Mouse (Mus musculus): ENCODE data around the gene Exosc5. TPM values are rescaled to one million over a fixed set of nuclear protein-coding genes. Genes with fewer than 3 reads are reported as not detected.

The Exosc5 gene
- total and polyA plus RNA-seq, 3 experiments, result 16.6 to 23.5 (median 20.5) TPM

DNA sequence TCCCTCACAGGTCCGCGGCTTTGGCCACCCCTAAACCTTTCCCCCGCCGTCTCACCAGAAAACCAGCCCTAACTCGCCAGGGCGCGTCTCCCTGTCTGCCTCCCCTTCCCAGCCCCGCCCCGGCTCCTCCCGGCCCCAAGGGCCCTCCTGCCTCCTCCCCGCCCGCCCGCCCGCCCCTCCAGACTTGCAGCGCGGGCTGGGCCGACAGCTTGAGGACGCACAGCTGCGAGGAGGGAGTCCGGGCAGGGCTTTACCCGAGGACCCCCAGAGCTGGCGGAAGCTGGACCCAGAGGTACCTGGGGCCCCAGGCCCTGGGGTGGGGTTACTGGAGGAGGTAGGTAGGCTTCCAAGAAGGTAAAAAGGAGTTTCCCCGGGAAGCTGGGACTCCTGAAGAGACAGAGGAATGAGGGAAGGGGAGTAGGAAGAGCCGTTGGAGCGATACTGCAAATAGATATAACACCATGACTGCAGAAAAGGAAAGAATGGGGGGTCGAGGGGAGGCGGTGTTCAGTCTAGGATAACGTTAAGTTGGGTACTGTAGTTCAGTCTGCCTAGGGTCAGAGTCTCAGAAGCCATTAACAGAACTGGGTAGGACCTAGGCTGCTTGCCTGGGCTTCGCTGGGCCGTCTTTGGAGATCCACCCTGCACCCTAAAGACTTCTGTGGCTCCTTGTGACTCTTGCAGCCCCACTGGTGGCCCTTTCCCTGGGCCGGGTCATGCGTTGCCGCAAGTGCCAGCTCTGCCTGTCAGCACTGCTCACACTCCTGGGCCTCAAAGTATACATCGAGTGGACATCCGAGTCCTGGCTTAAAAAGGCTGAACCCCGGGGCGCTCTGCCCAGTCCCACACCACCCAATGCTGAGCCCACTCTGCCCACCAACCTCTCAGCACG, 31.3 kb upstream of the Exosc5 start:
- Histone ChIP-seq H3K4me1 (ENCODE audit: control insufficient read depth, insufficient read depth, low read length) (peaks cover 6% of the 10 kb centered on the region), H3K79me2 (replicated peaks; ENCODE audit: control insufficient read depth, insufficient read depth, low read length) (no peaks in the 10 kb centered on the region), H3K27ac (peak overlapping the region; percentile 81), H3K9ac (ENCODE audit: low read depth, low read length) (peak overlapping the region; percentile 85), H3K27me3 (ENCODE audit: control insufficient read depth, insufficient read depth, low read length) (no peaks in the 10 kb centered on the region), H3K4me3 (peak overlapping the region; percentile 53), H3K36me3 (ENCODE audit: control insufficient read depth, insufficient read depth, low read length) (no peaks in the 10 kb centered on the region)
- DNase-seq, result peak; percentile 85
- TF ChIP-seq EP300 (IDR thresholded peaks at IDR 0.05; ENCODE audit: insufficient read depth, low read depth, low read length) (no peak), POLR2A (IDR thresholded peaks at IDR 0.05; ENCODE audit: insufficient read depth, low read depth, low read length) (peak; percentile 52; the same call in 1 of the 2 replicates), CTCF (IDR thresholded peaks at IDR 0.05) (no peak)
- intact Hi-C loops (cut with DNase I), result loop anchor here (2.0 kb wide), 1 partner anchor 31 kb away; the partner anchor contains the start of genes Bckdha and Exosc5
- 17% methylated on average over 38 of the region's 38 CpGs for WGBS

DNA sequence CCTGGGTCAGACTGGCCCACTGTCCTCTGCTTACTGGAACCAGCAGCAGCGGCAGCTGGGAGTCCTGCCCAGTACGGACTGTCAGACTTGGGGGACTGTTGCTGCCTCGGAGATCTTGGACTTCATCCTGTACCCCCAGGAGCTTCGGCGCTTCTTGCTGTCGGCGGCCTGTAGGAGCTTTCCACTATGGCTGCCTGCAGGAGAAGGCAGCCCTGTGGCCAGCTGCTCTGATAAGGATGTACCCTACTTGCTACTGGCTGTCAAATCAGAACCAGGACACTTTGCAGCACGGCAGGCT, 30.7 kb upstream of the Exosc5 start:
- no peak for TF ChIP-seq POLR2A (IDR thresholded peaks at IDR 0.05; ENCODE audit: insufficient read depth, low read depth, low read length)
- no peak for TF ChIP-seq EP300 (IDR thresholded peaks at IDR 0.05; ENCODE audit: insufficient read depth, low read depth, low read length)
- no peak for TF ChIP-seq CTCF (IDR thresholded peaks at IDR 0.05)
- peaks cover 6% of the 10 kb centered on the region for H3K4me1 ChIP-seq (ENCODE audit: control insufficient read depth, insufficient read depth, low read length)
- H3K9ac ChIP-seq (ENCODE audit: low read depth, low read length), result peak overlapping the region; percentile 72
- H3K27ac ChIP-seq, result no peak overlapping the region; the same call in 1 of the 2 replicates
- no peak for DNase-seq
- H3K4me3 ChIP-seq, result peak overlapping the region; percentile 53; the same call in 1 of the 2 replicates
- intact Hi-C loops (cut with DNase I), result no loop called here
- WGBS, result 37% methylated on average over 8 of the region's 8 CpGs
- no peaks in the 10 kb centered on the region for H3K27me3 ChIP-seq (ENCODE audit: control insufficient read depth, insufficient read depth, low read length)
- H3K36me3 ChIP-seq (ENCODE audit: control insufficient read depth, insufficient read depth, low read length), result no peaks in the 10 kb centered on the region
- no peaks in the 10 kb centered on the region for H3K79me2 ChIP-seq (replicated peaks; ENCODE audit: control insufficient read depth, insufficient read depth, low read length)

DNA sequence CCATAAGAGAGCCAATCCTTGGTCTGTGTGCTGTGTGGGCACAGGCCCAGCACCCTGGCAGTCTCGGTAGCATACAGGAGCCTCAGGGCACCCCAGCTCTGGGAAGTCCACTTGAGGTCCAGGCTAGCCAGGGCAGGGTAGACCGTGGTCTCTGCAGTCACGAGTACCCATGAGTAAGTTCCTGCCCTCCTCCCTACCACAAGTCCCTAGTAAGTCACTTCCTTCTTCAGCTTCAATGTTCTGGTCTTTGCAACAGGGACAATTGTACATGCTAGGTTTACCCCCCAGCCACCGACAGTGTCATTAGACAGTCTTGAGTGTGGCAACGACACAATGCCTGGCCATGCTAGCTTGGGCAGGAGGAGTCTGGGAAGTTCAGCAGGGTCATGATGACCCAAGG, 26.3 kb upstream of the Exosc5 start:
- Histone ChIP-seq H3K36me3 (ENCODE audit: control insufficient read depth, insufficient read depth, low read length) (no peaks in the 10 kb centered on the region), H3K27me3 (ENCODE audit: control insufficient read depth, insufficient read depth, low read length) (no peaks in the 10 kb centered on the region), H3K9ac (ENCODE audit: low read depth, low read length) (no peak overlapping the region), H3K79me2 (replicated peaks; ENCODE audit: control insufficient read depth, insufficient read depth, low read length) (no peaks in the 10 kb centered on the region), H3K4me3 (no peak overlapping the region), H3K27ac (no peak overlapping the region), H3K4me1 (ENCODE audit: control insufficient read depth, insufficient read depth, low read length) (no peaks in the 10 kb centered on the region; the same call in 1 of the 2 replicates)
- intact Hi-C loops (cut with DNase I), result no loop called here
- DNase-seq, result no peak
- WGBS, result 80% methylated on average over 5 of the region's 5 CpGs
- no peak for TF ChIP-seq EP300 (IDR thresholded peaks at IDR 0.05; ENCODE audit: insufficient read depth, low read depth, low read length)
- no peak for TF ChIP-seq CTCF (IDR thresholded peaks at IDR 0.05)
- no peak for TF ChIP-seq POLR2A (IDR thresholded peaks at IDR 0.05; ENCODE audit: insufficient read depth, low read depth, low read length)

DNA sequence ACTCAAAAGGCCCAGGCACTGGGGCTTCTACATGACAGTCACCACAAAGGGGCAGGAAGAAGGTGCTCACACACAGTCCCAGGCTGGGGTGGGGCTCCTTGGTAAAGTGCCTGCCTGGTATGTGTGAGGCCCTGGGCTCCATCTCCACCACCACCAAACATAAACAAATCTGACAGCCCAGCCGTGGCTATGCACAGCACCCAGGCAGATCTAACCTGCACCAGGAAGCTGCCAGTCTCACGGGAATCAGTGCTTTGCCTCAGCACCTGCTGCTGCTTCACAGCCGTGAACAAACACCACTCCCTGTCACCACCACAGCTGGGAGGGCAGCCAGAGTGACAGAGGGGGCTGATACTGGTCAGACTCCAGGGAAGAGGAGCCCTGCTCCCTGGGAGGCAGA, 22.6 kb upstream of the Exosc5 start:
- Histone ChIP-seq H3K9ac (ENCODE audit: low read depth, low read length) (no peak overlapping the region), H3K79me2 (replicated peaks; ENCODE audit: control insufficient read depth, insufficient read depth, low read length) (no peaks in the 10 kb centered on the region), H3K36me3 (ENCODE audit: control insufficient read depth, insufficient read depth, low read length) (no peaks in the 10 kb centered on the region), H3K4me1 (ENCODE audit: control insufficient read depth, insufficient read depth, low read length) (no peaks in the 10 kb centered on the region), H3K4me3 (no peak overlapping the region), H3K27ac (no peak overlapping the region), H3K27me3 (ENCODE audit: control insufficient read depth, insufficient read depth, low read length) (no peaks in the 10 kb centered on the region)
- 49% methylated on average over 3 of the region's 3 CpGs for WGBS
- intact Hi-C loops (cut with DNase I), result no loop called here
- TF ChIP-seq CTCF (IDR thresholded peaks at IDR 0.05) (no peak), EP300 (IDR thresholded peaks at IDR 0.05; ENCODE audit: insufficient read depth, low read depth, low read length) (no peak), POLR2A (IDR thresholded peaks at IDR 0.05; ENCODE audit: insufficient read depth, low read depth, low read length) (no peak)
- DNase-seq, result peak in 1 of 2 experiments; percentile 60

DNA sequence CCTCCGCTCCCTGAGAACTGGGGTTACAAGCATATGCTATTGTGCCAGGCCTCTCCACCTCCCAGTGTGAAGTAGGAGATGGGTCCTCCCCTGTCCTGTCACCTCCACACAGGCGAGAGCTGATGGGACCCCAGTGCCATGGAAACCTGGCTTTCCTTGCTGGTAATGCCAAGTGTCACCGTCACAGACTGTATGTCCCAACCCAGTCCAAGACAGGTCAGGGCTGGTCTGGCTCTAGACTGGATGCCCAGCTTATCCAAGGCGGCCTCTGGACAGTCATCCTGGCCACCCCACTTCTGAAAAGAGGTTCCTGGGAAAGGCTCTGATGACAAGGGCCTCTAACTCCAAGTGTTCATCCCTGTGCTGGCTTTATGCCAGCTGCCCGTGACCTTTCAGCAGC, 21.9 kb upstream of the Exosc5 start:
- DNase-seq, result no peak
- Histone ChIP-seq H3K79me2 (replicated peaks; ENCODE audit: control insufficient read depth, insufficient read depth, low read length) (no peaks in the 10 kb centered on the region), H3K4me1 (ENCODE audit: control insufficient read depth, insufficient read depth, low read length) (no peaks in the 10 kb centered on the region), H3K4me3 (no peak overlapping the region), H3K27ac (no peak overlapping the region), H3K9ac (ENCODE audit: low read depth, low read length) (no peak overlapping the region), H3K27me3 (ENCODE audit: control insufficient read depth, insufficient read depth, low read length) (no peaks in the 10 kb centered on the region), H3K36me3 (ENCODE audit: control insufficient read depth, insufficient read depth, low read length) (no peaks in the 10 kb centered on the region)
- no peak for TF ChIP-seq CTCF (IDR thresholded peaks at IDR 0.05)
- TF ChIP-seq POLR2A (IDR thresholded peaks at IDR 0.05; ENCODE audit: insufficient read depth, low read depth, low read length), result no peak
- TF ChIP-seq EP300 (IDR thresholded peaks at IDR 0.05; ENCODE audit: insufficient read depth, low read depth, low read length), result no peak
- intact Hi-C loops (cut with DNase I), result no loop called here
- WGBS, result 79% methylated on average over 5 of the region's 5 CpGs

DNA sequence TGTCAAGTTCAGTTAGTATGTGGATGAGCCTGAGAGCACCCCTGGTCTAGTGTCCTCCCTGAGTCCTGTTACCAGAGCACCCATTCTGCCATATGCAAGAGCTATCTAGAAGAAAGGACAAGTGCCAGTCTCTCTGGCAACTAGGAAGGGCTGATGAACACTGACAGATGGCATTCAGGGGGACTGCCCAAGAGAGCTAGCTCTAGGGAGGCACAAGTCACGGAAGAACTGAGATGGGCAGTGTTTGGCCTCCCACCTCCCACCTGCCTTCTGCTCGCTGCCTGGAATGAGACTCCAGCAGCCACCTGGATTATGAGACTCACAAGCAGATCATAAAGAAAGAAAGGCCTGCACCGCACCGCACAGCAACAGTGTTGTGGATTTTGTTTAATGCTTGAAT, 19.2 kb upstream of the Exosc5 start:
- Histone ChIP-seq H3K4me3 (no peak overlapping the region), H3K36me3 (ENCODE audit: control insufficient read depth, insufficient read depth, low read length) (no peaks in the 10 kb centered on the region), H3K4me1 (ENCODE audit: control insufficient read depth, insufficient read depth, low read length) (no peaks in the 10 kb centered on the region), H3K9ac (ENCODE audit: low read depth, low read length) (no peak overlapping the region), H3K27me3 (ENCODE audit: control insufficient read depth, insufficient read depth, low read length) (no peaks in the 10 kb centered on the region), H3K27ac (no peak overlapping the region), H3K79me2 (replicated peaks; ENCODE audit: control insufficient read depth, insufficient read depth, low read length) (no peaks in the 10 kb centered on the region)
- intact Hi-C loops (cut with DNase I), result no loop called here
- TF ChIP-seq CTCF (IDR thresholded peaks at IDR 0.05) (no peak), EP300 (IDR thresholded peaks at IDR 0.05; ENCODE audit: insufficient read depth, low read depth, low read length) (no peak), POLR2A (IDR thresholded peaks at IDR 0.05; ENCODE audit: insufficient read depth, low read depth, low read length) (no peak)
- WGBS, result 95% methylated on average over 4 of the region's 4 CpGs
- no peak for DNase-seq

Measured in heart, adult 2 months (tissue).